Mouse (Mus musculus): Measurements from ENCODE around the gene Abhd2. TPM values are rescaled to one million over a fixed set of nuclear protein-coding genes. Genes with fewer than 3 reads are reported as not detected.

Gene Abhd2
- total RNA-seq, 2 experiments from 2014 or later: 40.0 to 45.2 TPM

GRCm38 (mm10) chr7:79363370-79364043 lies 90.5 kb downstream of the Abhd2 start:
- peak; percentile 68 to 80 for DNase-seq
- intact Hi-C loops (cut with DNase I): no loop called here

GRCm38 (mm10) chr7:79368664-79369063 lies 95.7 kb downstream of the Abhd2 start:
- intact Hi-C loops (cut with DNase I): no loop called here
- DNase-seq: no peak

DNA sequence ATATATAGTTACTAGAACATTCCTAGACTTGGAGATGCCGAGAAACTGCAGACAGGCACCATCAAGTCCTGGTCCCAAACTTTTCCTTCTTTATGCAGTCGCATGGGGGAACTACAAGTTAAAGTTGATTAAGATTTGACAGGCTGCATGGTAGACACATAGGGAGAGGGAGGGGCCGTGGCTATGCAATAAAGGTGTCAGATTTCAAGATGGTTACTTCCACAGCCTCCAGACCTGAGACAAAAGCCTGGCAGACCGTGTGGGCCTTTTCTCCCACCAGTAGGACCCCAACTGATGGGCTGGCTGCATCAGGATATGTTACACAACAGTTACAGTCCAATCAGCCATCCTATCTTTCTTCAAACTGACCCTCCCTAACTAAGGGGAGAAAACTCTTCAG lies 96.4 kb downstream of the Abhd2 start:
- no peak for DNase-seq
- intact Hi-C loops (cut with DNase I): no loop called here

- intact Hi-C loops (cut with DNase I): loop anchor here (2.0 to 5.0 kb wide), 2 partner anchors 96 to 223 kb away; partner anchors contain the start of gene Polg
- peak; percentile 76 to 83 for DNase-seq
Measured at GRCm38 (mm10) chr7:79371321-79371879, 98.4 kb downstream of the Abhd2 start.

- intact Hi-C loops (cut with DNase I): loop anchor here (5.0 kb wide), 1 partner anchor 93 kb away; the partner anchor contains the start of gene Polg
Measured at GRCm38 (mm10) chr7:79374017-79374416, 101.0 kb downstream of the Abhd2 start.

DNA sequence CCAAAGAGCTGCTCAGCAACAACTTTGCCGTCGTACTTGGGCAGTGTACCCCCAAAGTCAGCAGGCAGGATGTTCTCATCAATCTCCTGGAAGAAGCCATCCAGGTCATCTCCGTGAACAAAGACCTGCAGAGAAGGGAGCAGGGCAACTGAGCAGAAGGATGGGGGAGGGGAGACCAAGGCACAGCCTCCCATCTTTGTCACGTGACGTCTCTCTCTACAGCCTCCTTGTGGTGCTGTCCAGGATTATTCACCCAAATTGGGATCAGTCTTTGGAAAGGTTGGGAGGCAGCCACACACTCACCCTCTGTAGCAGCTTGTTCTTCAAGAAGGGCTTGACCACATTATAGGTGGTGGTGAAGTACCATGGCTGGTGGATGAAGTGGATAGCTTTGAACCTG lies 102.6 kb downstream of the Abhd2 start:
- intact Hi-C loops (cut with DNase I): no loop called here

More at GRCm38 (mm10) chr7:79374017-79374416, 101.0 kb downstream of the Abhd2 start:
- no peak for DNase-seq

DNA sequence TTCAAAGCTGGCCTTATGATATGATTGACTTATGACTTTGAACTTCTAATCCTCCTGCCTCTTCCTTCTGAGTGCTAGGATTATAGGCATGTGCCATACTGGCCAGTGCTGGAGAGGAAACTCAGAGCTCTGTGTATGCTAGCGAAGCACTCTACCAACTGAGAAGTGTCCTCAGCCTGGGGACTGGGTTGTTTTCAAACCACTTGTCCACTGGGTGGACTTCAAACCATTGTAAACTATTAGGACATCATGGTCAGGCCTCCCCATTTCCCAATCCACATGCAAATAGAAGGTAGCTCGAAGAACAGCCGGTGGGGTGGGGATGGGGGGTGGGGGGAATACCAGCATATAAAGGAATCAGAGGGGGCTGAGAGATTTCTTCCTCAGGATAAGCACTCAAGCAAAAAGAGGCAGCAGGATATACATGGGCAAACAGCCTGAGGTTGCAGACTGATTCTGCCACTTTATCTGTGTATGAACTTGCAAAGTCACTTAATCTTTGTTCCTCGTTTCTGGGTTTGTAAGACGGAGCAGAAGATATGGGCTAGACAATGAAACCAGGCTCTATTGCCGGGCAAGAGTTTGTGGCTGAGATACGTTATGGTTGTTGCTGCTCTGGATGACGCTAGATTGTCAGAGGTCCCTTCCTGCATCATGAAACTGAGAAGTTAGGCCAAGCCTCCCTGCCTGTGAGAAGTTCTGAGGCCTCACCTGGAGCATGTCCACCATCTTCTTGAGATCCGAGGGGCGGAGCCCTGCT lies 103.7 kb downstream of the Abhd2 start:
- intact Hi-C loops (cut with DNase I): no loop called here
- no peak for DNase-seq

More for the DNA sequence above, 102.6 kb downstream of the Abhd2 start:
- DNase-seq: no peak

DNA sequence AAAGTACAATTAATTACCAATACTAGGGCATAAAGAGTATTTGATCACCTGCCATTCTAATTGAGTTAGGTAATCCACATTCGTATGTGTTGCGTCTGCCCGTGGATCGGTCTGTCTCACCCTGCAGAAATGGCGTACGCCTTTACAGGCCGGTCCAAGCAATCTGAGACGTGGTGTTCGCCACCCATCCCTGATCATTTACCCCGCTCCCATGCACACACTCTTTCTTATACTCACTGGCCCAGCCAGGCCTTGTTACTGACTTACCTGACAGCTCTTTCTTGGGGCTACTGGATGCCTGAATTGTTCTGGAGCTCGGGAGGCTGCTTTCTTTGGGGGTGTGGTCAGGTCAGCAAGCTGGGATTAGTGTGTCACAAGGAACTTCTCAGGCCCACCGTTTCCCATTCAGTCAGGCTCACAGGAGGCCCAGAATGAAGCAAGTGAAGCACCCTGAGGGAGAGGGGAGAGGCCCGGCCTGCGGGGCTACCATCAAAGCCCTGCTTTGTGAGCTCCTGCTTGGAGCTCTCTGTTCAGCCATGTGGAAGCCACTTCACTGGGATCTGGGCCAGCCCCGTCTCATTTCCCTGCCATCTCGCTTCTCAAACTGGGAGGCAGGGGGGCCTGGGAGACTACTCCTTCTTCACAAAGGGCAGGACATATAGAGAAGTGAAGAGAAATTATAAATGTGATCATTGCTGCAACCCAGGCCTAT lies 113.6 kb downstream of the Abhd2 start, which contains the start of gene Rlbp1:
Gene Rlbp1, minus strand, starts transcription at position 627 of the 712 bp plus-strand sequence.
- intact Hi-C loops (cut with DNase I): no loop called here
- DNase-seq: no peak

- DNase-seq: no peak
- intact Hi-C loops (cut with DNase I): no loop called here
Measured at GRCm38 (mm10) chr7:79387140-79387539, 114.1 kb downstream of the Abhd2 start.

DNA sequence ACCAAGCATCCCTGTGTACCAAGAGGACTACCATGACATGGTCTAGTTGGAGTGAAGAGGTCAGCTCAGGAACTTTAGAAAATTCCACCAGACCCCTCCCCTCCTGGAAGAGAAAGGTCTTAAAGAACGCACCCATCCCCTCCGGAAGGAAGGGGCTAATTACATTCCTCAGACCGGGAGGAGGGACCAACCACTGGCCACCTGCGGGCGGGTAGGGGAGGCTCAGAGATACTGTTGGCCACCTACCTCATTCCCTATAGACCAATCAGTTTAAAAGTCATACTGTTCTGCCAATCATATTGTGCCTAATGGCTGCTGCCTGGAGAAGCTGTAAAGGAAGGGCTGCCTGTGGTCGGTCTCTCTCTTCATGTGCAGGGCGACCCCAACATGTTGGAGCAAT lies 115.0 kb downstream of the Abhd2 start:
- intact Hi-C loops (cut with DNase I): no loop called here
- DNase-seq: no peak

GRCm38 (mm10) chr7:79388671-79389206 lies 115.7 kb downstream of the Abhd2 start:
- DNase-seq: no peak
- intact Hi-C loops (cut with DNase I): no loop called here

- intact Hi-C loops (cut with DNase I): loop anchor here (5.0 kb wide), 1 partner anchor 77 kb away; the partner anchor contains the start of gene Polg
- DNase-seq: no peak
Measured at GRCm38 (mm10) chr7:79390141-79390708, 117.2 kb downstream of the Abhd2 start.

GRCm38 (mm10) chr7:79391471-79391870 lies 118.5 kb downstream of the Abhd2 start:
- intact Hi-C loops (cut with DNase I): loop anchor here (5.0 kb wide), 1 partner anchor 76 kb away; the partner anchor contains the start of gene Polg
- DNase-seq: no peak

DNA sequence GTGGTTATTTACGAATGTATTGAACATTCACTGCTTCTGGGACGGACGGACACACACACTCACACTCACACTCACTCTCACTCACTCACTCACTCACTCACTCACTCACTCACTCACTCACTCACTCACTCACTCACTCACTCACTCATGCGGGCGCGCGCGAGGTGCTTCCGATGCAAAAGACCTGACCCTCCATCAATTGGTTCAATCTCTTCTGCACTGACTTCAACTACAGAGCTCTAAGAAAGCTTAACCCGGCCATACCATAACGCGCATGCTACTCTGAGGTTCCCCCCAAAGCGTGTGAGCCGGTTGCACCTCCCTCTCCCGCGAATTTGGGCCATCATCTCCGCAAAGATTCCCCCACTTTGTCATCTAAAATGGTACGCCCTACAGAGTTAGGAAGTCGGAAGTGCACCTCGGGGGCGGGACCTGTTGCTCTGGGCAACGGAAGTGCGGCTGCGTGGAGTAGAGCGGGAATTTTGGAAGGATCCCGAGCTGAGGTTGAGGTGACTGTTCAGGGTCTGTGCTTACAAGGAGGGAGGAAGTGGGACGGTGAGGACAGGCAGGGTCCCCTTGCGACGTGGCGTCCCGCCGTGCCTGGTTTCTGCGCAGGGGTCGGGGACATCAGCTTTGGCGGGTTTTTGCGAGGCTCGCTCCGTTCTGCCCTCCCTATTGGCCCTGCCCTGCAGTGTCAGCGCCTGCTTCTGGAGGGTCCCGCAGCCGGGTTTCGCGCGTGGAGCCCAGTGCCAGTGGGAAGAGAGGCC lies 119.1 kb downstream of the Abhd2 start, which contains the start of gene Fanci:
Gene Fanci, plus strand, starts transcription at position 47 of the 767 bp plus-strand sequence.
- intact Hi-C loops (cut with DNase I): loop anchor here (5.0 kb wide), 1 partner anchor 75 kb away; the partner anchor contains the start of gene Polg
- peak; percentile 95 to 98 for DNase-seq

GRCm38 (mm10) chr7:79392860-79393513 lies 120.0 kb downstream of the Abhd2 start:
- DNase-seq: no peak
- intact Hi-C loops (cut with DNase I): loop anchor here (5.0 kb wide), 1 partner anchor 74 kb away; the partner anchor contains the start of gene Polg

- intact Hi-C loops (cut with DNase I): loop anchor here (5.0 kb wide), 1 partner anchor 73 kb away; the partner anchor contains the start of gene Polg
- DNase-seq: no peak
Measured at GRCm38 (mm10) chr7:79393924-79394323, 120.9 kb downstream of the Abhd2 start.

- DNase-seq: no peak
- intact Hi-C loops (cut with DNase I): loop anchor here (5.0 kb wide), 1 partner anchor 73 kb away; the partner anchor contains the start of gene Polg
Measured at GRCm38 (mm10) chr7:79394666-79395065, 121.7 kb downstream of the Abhd2 start.

GRCm38 (mm10) chr7:79395186-79395585 lies 122.2 kb downstream of the Abhd2 start:
- DNase-seq: no peak
- intact Hi-C loops (cut with DNase I): no loop called here
